8 mouse cellular contexts compared by ENCODE assay signal in genomic region chr4:59034325-59034917, GRCm38 (mm10). TPM values are rescaled to one million over a fixed set of nuclear protein-coding genes. Genes with fewer than 3 reads are reported as not detected.
A peak's percentile ranks its signal among the peaks of the same experiment; 100 is the strongest.
DNase-seq lines count a peak whose midpoint lies in the region; ATAC-seq and TF ChIP-seq lines count a peak whose summit lies in the region.

No protein-coding gene starts in this region.

- no peak for TF ChIP-seq CTCF in gastrocnemius, adult 2 months (IDR thresholded peaks at IDR 0.05)
- no peak for TF ChIP-seq CTCF in heart, postnatal 0 days (IDR thresholded peaks at IDR 0.05; ENCODE audit: low read depth)

- TF ChIP-seq EP300 in heart, postnatal 0 days (IDR thresholded peaks at IDR 0.05; ENCODE audit: low read depth): no peak

- no peaks in the 10 kb centered on the region for H3K27me3 ChIP-seq in heart, postnatal 0 days (ENCODE audit: control insufficient read depth, insufficient read depth, low read length)
- no peaks in the 10 kb centered on the region for H3K27me3 ChIP-seq in midbrain, embryonic 12.5 days

- H3K4me3 ChIP-seq in gastrocnemius, adult 2 months: peak overlapping the region; percentile 87
- H3K4me3 ChIP-seq in heart, postnatal 0 days (ENCODE audit: low read depth, low read length): peak overlapping the region; percentile 78
- peak overlapping the region; percentile 75 for H3K4me3 ChIP-seq in midbrain, embryonic 12.5 days

- intact Hi-C loops in gastrocnemius, adult 2 months (cut with DNase I): no loop called here
- intact Hi-C loops in gastrocnemius, postnatal 14 days (cut with DNase I; ENCODE audit: low total_unique reads): no loop called here

- H3K27ac ChIP-seq in gastrocnemius, adult 2 months: peak overlapping the region; percentile 84
- no peak overlapping the region for H3K27ac ChIP-seq in heart, postnatal 0 days (ENCODE audit: low read depth)
- H3K27ac ChIP-seq in midbrain, embryonic 12.5 days (replicated peaks): no peak overlapping the region

- ATAC-seq in heart, postnatal 0 days (ENCODE audit: insufficient read depth, low read depth): no peak
- ATAC-seq in midbrain, embryonic 12.5 days (ENCODE audit: low FRiP score, low read depth): 0 out of 2 replicates have a peak, but pooled peaks have one; percentile 29

- 82% methylated on average over 10 of the region's 10 CpGs for WGBS in heart, postnatal 0 days
- WGBS in midbrain, embryonic 12.5 days: 77% methylated on average over 10 of the region's 10 CpGs

- no peak overlapping the region for H3K9ac ChIP-seq in heart, postnatal 0 days (replicated peaks; ENCODE audit: low read depth, low read length)
- H3K9ac ChIP-seq in midbrain, embryonic 12.5 days (replicated peaks): no peak overlapping the region

- no peaks in the 10 kb centered on the region for H3K4me1 ChIP-seq in heart, postnatal 0 days (ENCODE audit: control insufficient read depth, insufficient read depth)
- peaks cover 7% of the 10 kb centered on the region for H3K4me1 ChIP-seq in midbrain, embryonic 12.5 days

- H3K9me3 ChIP-seq in heart, postnatal 0 days (replicated peaks; ENCODE audit: control insufficient read depth, low read length): no peaks in the 10 kb centered on the region
- H3K9me3 ChIP-seq in midbrain, embryonic 12.5 days: no peaks in the 10 kb centered on the region

- H3K36me3 ChIP-seq in heart, postnatal 0 days (replicated peaks; ENCODE audit: control insufficient read depth, insufficient read depth, low read length): no peaks in the 10 kb centered on the region
- H3K36me3 ChIP-seq in midbrain, embryonic 12.5 days: no peaks in the 10 kb centered on the region

- peak; percentile 38 for DNase-seq in gastrocnemius, adult 2 months
- no peak for DNase-seq in gastrocnemius, postnatal 14 days
- DNase-seq in right cerebral cortex, postnatal 14 days: peak; percentile 31
- DNase-seq in right cerebral cortex, adult 18-20 months: no peak
- no peak for DNase-seq in heart, postnatal 0 days (ENCODE audit: low spot score)
- no peak for DNase-seq in layer of hippocampus, adult 8-10 months (ENCODE audit: low spot score in 2 of 2)
- DNase-seq in spleen, postnatal 4 days (ENCODE audit: low spot score in 2 of 2): no peak

- peak overlapping the region; percentile 86 for H3K4me2 ChIP-seq in heart, postnatal 0 days (ENCODE audit: low read depth, low read length)
- H3K4me2 ChIP-seq in midbrain, embryonic 12.5 days (replicated peaks): peak overlapping the region; percentile 70

RNA-seq across cellular contexts. Expression of gene Gng10, which starts 0.5 kb away (rescaled TPM):
- total RNA-seq in gastrocnemius, adult 2 months (2021): 1 to 10 TPM; 5.2 to 6.7 TPM
- 10 to 100 TPM; 12.3 to 20.1 TPM for total RNA-seq in gastrocnemius, postnatal 14 days (2021)
- total RNA-seq in heart, postnatal 0 days (2014; rRNA removed; ENCODE audit: low replicate concordance): 16.7 and 34.2 TPM in 2 replicates
- 38.4 and 41.3 TPM in 2 replicates for polyA plus RNA-seq in heart, postnatal 0 days (2015; fragmentation: Nextera tagmentation; extraction: Ambion mirVana)
- 75.8 and 88.8 TPM in 2 replicates for polyA plus RNA-seq in midbrain, embryonic 12.5 days (2016; fragmentation: Nextera tagmentation; extraction: Ambion mirVana)
- 10 to 100 TPM; 85.8 to 90.6 (median 88.2) TPM for total RNA-seq in layer of hippocampus, adult 8-10 months (2022)

RNA-seq across cellular contexts. Expression of gene Gm20503, which starts 31.4 kb away (rescaled TPM):
- 1 to 10 TPM in 1 of 2 experiments, under 1 TPM in 1; 0.46 to 1.7 TPM for total RNA-seq in gastrocnemius, adult 2 months (2021)
- 1 to 10 TPM in 1 of 2 experiments, not detected in 1; 2.2 TPM for total RNA-seq in gastrocnemius, postnatal 14 days (2021)
- total RNA-seq in heart, postnatal 0 days (2014; rRNA removed; ENCODE audit: low replicate concordance): not detected in 2 replicates
- polyA plus RNA-seq in heart, postnatal 0 days (2015; fragmentation: Nextera tagmentation; extraction: Ambion mirVana): 19.8 TPM in 2 replicates
- 8.4 and 10.3 TPM in 2 replicates for polyA plus RNA-seq in midbrain, embryonic 12.5 days (2016; fragmentation: Nextera tagmentation; extraction: Ambion mirVana)
- 1 to 10 TPM in 3 of 4 experiments, not detected in 1; 1.3 to 2.6 (median 1.5) TPM for total RNA-seq in layer of hippocampus, adult 8-10 months (2022)

RNA-seq across cellular contexts. Expression of gene Dnajc25, which starts 39.6 kb away (rescaled TPM):
- 10 to 100 TPM; 10.8 to 12.4 TPM for total RNA-seq in gastrocnemius, adult 2 months (2021)
- 10 to 100 TPM; 10.5 to 12.1 TPM for total RNA-seq in gastrocnemius, postnatal 14 days (2021)
- total RNA-seq in heart, postnatal 0 days (2014; rRNA removed; ENCODE audit: low replicate concordance): 5.1 and 5.3 TPM in 2 replicates
- polyA plus RNA-seq in heart, postnatal 0 days (2015; fragmentation: Nextera tagmentation; extraction: Ambion mirVana): 12.4 and 14.4 TPM in 2 replicates
- 6.5 and 10.1 TPM in 2 replicates for polyA plus RNA-seq in midbrain, embryonic 12.5 days (2016; fragmentation: Nextera tagmentation; extraction: Ambion mirVana)
- total RNA-seq in layer of hippocampus, adult 8-10 months (2022): 1 to 10 TPM; 5.5 to 8.9 (median 6.1) TPM

RNA-seq across cellular contexts. Expression of gene Ptgr1, which starts 47.5 kb away (rescaled TPM):
- 1 to 10 TPM in 1 of 2 experiments, under 1 TPM in 1; 0.84 to 1.7 TPM for total RNA-seq in gastrocnemius, adult 2 months (2021)
- 1 to 10 TPM; 3.4 to 3.7 TPM for total RNA-seq in gastrocnemius, postnatal 14 days (2021)
- total RNA-seq in heart, postnatal 0 days (2014; rRNA removed; ENCODE audit: low replicate concordance): 6.5 and 8.6 TPM in 2 replicates
- polyA plus RNA-seq in heart, postnatal 0 days (2015; fragmentation: Nextera tagmentation; extraction: Ambion mirVana): 6.9 and 8.1 TPM in 2 replicates
- polyA plus RNA-seq in midbrain, embryonic 12.5 days (2016; fragmentation: Nextera tagmentation; extraction: Ambion mirVana): 11.4 and 12.0 TPM in 2 replicates
- 1 to 10 TPM; 1.6 to 3.4 (median 3.1) TPM for total RNA-seq in layer of hippocampus, adult 8-10 months (2022)

Comparison
In these comparisons a context has a peak if more than half of its experiments do, and no peak if none do; other contexts are left out.
1. DNase-seq: peak in gastrocnemius, adult 2 months (single experiment) and right cerebral cortex, postnatal 14 days (single experiment); none in gastrocnemius, postnatal 14 days (single experiment), right cerebral cortex, adult 18-20 months (single experiment), heart, postnatal 0 days (single experiment), layer of hippocampus, adult 8-10 months (0 of 2) and spleen, postnatal 4 days (0 of 2).
2. Peak in every context shown above with its lines, with median percentiles within 50 percentile points of each other: H3K4me3 ChIP-seq.